Mouse (Mus musculus) midbrain, embryonic 15.5 days (tissue): ENCODE results near the gene Plcb4. TPM values are rescaled to one million over a fixed set of nuclear protein-coding genes. Genes with fewer than 3 reads are reported as not detected.

ENCODE experiments used
- ATAC-seq: fragments of 200-750 bp; cut with Nextera tagmentation; replicated peaks from 2 replicates; pipeline ENCODE4 v1.8.0; 2017; ENCODE audit warnings: moderate TSS enrichment
- H3K27ac ChIP-seq: fragments of 300-500 bp; sonication (generic); 2 replicates; pipeline ENCODE4 v1.5.1; 2015; ENCODE audit warnings: mild to moderate bottlenecking, inconsistent platforms
- H3K27me3 ChIP-seq: fragments of 300-500 bp; sonication (generic); replicated peaks from 2 replicates; pipeline ENCODE4 v1.6.1; 2015; ENCODE audit warnings: inconsistent platforms
- H3K36me3 ChIP-seq: fragments of 300-500 bp; sonication (generic); replicated peaks from 2 replicates; pipeline ENCODE4 v1.6.1; 2015; ENCODE audit warnings: inconsistent platforms
- H3K4me1 ChIP-seq: fragments of 300-500 bp; sonication (generic); 2 replicates; pipeline ENCODE4 v1.6.1; 2015; ENCODE audit warnings: inconsistent platforms
- H3K4me2 ChIP-seq: fragments of 300-500 bp; sonication (generic); 2 replicates; pipeline ENCODE4 v1.6.1; 2015; ENCODE audit warnings: inconsistent platforms, mild to moderate bottlenecking, moderate library complexity
- H3K4me3 ChIP-seq: fragments of 300-500 bp; sonication (generic); 2 replicates; pipeline ENCODE4 v1.5.1; 2015; ENCODE audit warnings: mild to moderate bottlenecking, inconsistent platforms
- H3K9ac ChIP-seq: fragments of 300-500 bp; sonication (generic); 2 replicates; pipeline ENCODE4 v1.6.1; 2015; ENCODE audit warnings: mild to moderate bottlenecking, inconsistent platforms
- H3K9me3 ChIP-seq: fragments of 300-500 bp; sonication (generic); 2 replicates; pipeline ENCODE4 v1.6.1; 2016; ENCODE audit warnings: inconsistent platforms
- WGBS: fragments of 180-500 bp; shearing (Covaris S2); methylation state at CpG from one replicate; pipeline ENCODE4 v1.1.7; 2015; ENCODE audit warnings: mixed read lengths; 5-methylcytosine and 5-hydroxymethylcytosine counted together
- polyA plus RNA-seq: library from polyadenylated mRNA; unstranded; fragments of >200 nt; fragmentation: Nextera tagmentation; extraction: Ambion mirVana; gene quantifications from 2 replicates; pipeline ENCODE4 v1.2.1, GENCODE M21; 2015

Gene Plcb4
- polyA plus RNA-seq, 1 experiment from 2014 or later = 47.8 TPM

DNA sequence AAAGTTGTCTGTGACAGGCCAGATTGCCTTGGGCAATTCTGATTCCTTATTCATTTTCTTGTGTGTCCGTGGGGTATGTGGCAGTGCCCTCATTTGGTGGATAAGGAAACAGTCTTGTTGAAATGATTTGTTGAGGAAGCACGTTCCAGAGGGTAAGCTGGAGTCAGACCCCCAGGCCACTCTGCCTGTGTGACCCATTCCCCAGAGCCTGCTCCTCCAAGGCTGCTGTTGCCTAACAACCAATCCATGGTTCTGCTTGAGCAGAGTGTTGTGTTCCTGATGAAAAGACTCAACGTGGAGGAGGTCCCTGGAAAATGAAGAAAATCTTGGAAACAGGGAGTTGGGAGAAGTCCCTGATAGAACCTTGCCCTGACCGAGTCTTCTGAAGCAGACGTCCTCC lies 18.8 kb downstream of the Plcb4 start:
- H3K27me3 ChIP-seq = no peaks in the 10 kb centered on the region
- no peak overlapping the region for H3K4me3 ChIP-seq
- H3K36me3 ChIP-seq = no peaks in the 10 kb centered on the region
- ATAC-seq = no peak
- H3K4me1 ChIP-seq = no peaks in the 10 kb centered on the region
- H3K9me3 ChIP-seq = no peaks in the 10 kb centered on the region
- 49% methylated on average over 5 of the region's 5 CpGs for WGBS
- no peak overlapping the region for H3K27ac ChIP-seq
- no peak overlapping the region for H3K9ac ChIP-seq
- no peak overlapping the region for H3K4me2 ChIP-seq

DNA sequence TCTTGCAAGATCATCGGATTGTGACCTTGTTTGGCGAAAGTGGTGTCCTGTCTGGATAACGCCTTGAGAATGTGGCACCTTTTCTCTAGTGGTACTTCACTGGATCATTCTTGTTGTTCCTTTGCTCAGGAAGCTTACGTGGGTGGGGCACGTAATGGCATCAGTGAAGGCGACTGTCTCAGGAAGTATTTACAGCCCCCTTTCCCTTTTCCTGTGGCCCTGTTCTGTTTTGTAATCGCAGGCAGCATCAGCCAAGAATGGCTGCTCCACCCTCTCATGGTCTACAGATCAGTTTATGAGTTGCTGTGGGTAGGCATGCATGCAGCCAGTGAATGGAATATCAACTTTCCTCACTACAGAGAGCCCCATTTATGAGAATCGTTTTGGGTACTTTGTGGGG lies 21.2 kb downstream of the Plcb4 start:
- H3K27ac ChIP-seq = no peak overlapping the region
- no peak overlapping the region for H3K9ac ChIP-seq
- H3K4me1 ChIP-seq = no peaks in the 10 kb centered on the region
- no peak for ATAC-seq
- H3K4me3 ChIP-seq = no peak overlapping the region
- H3K4me2 ChIP-seq = no peak overlapping the region
- WGBS = 89% methylated on average over 8 of the region's 8 CpGs
- H3K9me3 ChIP-seq = no peaks in the 10 kb centered on the region
- H3K36me3 ChIP-seq = no peaks in the 10 kb centered on the region
- H3K27me3 ChIP-seq = no peaks in the 10 kb centered on the region

DNA sequence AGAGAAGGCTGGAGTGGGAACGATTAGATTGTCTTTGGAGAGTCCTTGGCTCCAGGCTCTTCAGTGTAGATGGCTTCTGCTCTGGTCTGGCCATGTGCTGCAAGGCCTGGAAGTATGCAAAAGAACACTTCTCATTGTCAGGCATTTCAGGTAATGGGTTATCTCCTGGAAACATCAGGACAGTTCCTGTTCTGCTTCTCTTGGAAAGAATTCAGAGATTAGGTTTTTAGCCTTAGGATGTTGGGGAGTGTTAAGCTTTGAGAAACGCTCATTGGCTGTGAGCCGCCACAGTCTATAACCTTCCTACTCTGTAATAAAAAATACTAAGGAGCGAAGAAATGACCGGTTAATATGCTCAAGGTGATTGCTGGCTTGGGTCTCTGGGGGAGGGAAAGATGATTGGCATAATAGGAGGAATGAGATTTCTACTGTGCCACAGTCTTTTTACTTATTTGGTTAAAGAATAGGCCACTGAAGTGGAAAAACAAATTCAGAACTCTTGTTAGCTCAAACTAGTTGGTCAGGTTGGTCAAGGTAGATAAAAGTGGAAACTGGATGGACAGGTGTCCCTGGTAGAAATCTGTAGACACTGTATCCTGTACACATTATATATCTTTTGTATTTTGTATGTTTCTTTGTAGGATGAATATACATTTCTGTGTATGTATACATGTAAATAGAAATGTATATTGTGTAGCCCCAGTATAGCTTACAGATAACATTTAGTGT lies 21.8 kb downstream of the Plcb4 start:
- H3K4me1 ChIP-seq = no peaks in the 10 kb centered on the region
- no peak for ATAC-seq
- H3K9me3 ChIP-seq = no peaks in the 10 kb centered on the region
- H3K4me2 ChIP-seq = no peak overlapping the region
- no peak overlapping the region for H3K4me3 ChIP-seq
- 85% methylated on average over 5 of the region's 5 CpGs for WGBS
- no peaks in the 10 kb centered on the region for H3K27me3 ChIP-seq
- no peak overlapping the region for H3K27ac ChIP-seq
- H3K9ac ChIP-seq = no peak overlapping the region
- no peaks in the 10 kb centered on the region for H3K36me3 ChIP-seq

- Histone ChIP-seq H3K9me3 (no peaks in the 10 kb centered on the region), H3K4me1 (no peaks in the 10 kb centered on the region), H3K9ac (no peak overlapping the region), H3K4me2 (no peak overlapping the region), H3K36me3 (no peaks in the 10 kb centered on the region), H3K27ac (no peak overlapping the region), H3K27me3 (no peaks in the 10 kb centered on the region), H3K4me3 (no peak overlapping the region)
- ATAC-seq = no peak
- WGBS = 78% methylated on average over 10 of the region's 10 CpGs
Measured at GRCm38 (mm10) chr2:135683684-135684440, 25.1 kb downstream of the Plcb4 start.

DNA sequence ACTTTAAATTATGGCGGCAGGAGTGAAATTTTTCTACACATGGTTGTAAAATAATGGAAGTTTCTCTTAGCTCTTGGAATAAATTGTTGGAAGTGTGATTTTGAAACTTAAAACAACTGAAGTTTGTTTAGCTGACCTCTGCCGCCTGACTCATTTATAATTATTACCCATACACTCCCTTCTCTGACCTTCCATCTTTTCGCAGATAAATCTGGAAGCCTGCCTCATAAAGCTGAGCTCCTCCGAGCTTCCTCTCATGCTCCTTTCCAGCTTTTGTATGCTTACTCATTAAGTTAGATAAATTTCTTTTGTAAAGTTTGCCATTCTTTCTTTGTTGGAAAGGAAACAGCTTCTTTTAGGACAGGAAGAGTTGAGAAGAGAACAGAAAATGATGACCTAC lies 27.9 kb downstream of the Plcb4 start:
- no peaks in the 10 kb centered on the region for H3K9me3 ChIP-seq
- no peak overlapping the region for H3K4me2 ChIP-seq
- H3K4me3 ChIP-seq = no peak overlapping the region
- H3K27me3 ChIP-seq = no peaks in the 10 kb centered on the region
- no peaks in the 10 kb centered on the region for H3K36me3 ChIP-seq
- no peak for ATAC-seq
- H3K4me1 ChIP-seq = no peaks in the 10 kb centered on the region
- H3K9ac ChIP-seq = no peak overlapping the region
- WGBS = 88% methylated on average over 4 of the region's 4 CpGs
- H3K27ac ChIP-seq = no peak overlapping the region

DNA sequence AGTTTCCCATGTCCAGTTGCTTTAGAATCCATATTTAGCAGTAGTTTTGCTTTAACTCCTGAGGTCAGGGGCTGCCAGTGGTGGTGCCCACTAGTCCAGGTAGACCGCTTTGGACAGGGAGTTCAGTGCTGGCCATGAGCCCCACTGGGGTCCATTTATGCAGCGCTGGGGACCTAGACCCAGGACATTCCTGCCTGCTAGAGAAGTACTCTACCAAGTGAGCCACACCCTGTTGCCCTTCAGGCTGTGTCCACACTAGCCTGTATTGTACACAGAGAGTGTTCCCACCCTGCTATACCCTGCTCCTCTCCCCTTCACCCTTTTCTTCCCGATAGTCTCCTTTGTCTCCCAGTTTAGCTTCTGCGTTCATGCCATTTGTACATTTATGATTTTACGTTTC lies 28.8 kb downstream of the Plcb4 start:
- 90% methylated on average over 5 of the region's 5 CpGs for WGBS
- no peak for ATAC-seq

GRCm38 (mm10) chr2:135692568-135693488 lies 34.0 kb downstream of the Plcb4 start:
- Histone ChIP-seq H3K9me3 (no peaks in the 10 kb centered on the region), H3K4me3 (no peak overlapping the region), H3K27ac (no peak overlapping the region), H3K4me2 (no peak overlapping the region), H3K9ac (no peak overlapping the region), H3K27me3 (no peaks in the 10 kb centered on the region), H3K36me3 (no peaks in the 10 kb centered on the region), H3K4me1 (0 out of 2 replicates have a peak, but pooled peaks cover 4% of the 10 kb centered on the region)
- no peak; the same call in 1 of the 2 replicates for ATAC-seq
- 72% methylated on average over 12 of the region's 12 CpGs for WGBS

More for the DNA sequence above, 28.8 kb downstream of the Plcb4 start:
- Histone ChIP-seq H3K9ac (no peak overlapping the region), H3K27ac (no peak overlapping the region), H3K36me3 (no peaks in the 10 kb centered on the region), H3K27me3 (no peaks in the 10 kb centered on the region), H3K9me3 (no peaks in the 10 kb centered on the region), H3K4me2 (no peak overlapping the region), H3K4me3 (no peak overlapping the region), H3K4me1 (0 out of 2 replicates have a peak, but pooled peaks cover 2% of the 10 kb centered on the region)

GRCm38 (mm10) chr2:135700686-135701413 lies 42.0 kb downstream of the Plcb4 start:
- 92% methylated on average over 7 of the region's 7 CpGs for WGBS
- Histone ChIP-seq H3K4me2 (no peak overlapping the region), H3K4me3 (no peak overlapping the region), H3K9ac (no peak overlapping the region), H3K36me3 (no peaks in the 10 kb centered on the region), H3K4me1 (no peaks in the 10 kb centered on the region), H3K27me3 (no peaks in the 10 kb centered on the region), H3K27ac (no peak overlapping the region), H3K9me3 (no peaks in the 10 kb centered on the region)
- no peak for ATAC-seq

DNA sequence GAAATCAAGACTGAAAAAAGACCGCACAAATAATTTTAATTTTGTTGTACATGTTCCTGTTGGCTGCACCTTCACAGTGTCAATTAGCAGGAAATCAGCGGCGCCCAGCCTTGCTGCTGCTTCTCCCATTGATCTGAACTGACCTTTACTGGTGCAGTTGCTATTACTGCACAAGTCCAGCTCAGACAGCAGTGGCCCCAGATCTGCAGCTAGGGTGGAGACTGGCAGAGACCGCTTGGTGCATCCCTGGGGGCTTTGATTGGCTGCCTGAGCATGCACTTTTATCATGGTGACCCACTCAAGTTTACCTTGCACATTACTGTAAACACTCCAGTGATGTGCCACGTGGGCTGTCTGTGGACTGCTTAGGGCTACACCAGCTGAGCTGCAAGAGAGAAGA lies 45.9 kb downstream of the Plcb4 start:
- Histone ChIP-seq H3K4me3 (no peak overlapping the region), H3K4me2 (no peak overlapping the region), H3K27ac (no peak overlapping the region), H3K27me3 (no peaks in the 10 kb centered on the region), H3K9me3 (no peaks in the 10 kb centered on the region), H3K4me1 (no peaks in the 10 kb centered on the region), H3K36me3 (no peaks in the 10 kb centered on the region), H3K9ac (no peak overlapping the region)
- WGBS = 84% methylated on average over 5 of the region's 5 CpGs
- no peak for ATAC-seq

GRCm38 (mm10) chr2:135707305-135707704 lies 48.5 kb downstream of the Plcb4 start:
- no peak overlapping the region for H3K4me3 ChIP-seq
- no peaks in the 10 kb centered on the region for H3K9me3 ChIP-seq
- peaks cover 14% of the 10 kb centered on the region for H3K4me1 ChIP-seq
- H3K27me3 ChIP-seq = no peaks in the 10 kb centered on the region
- 95% methylated on average over 2 of the region's 2 CpGs for whole genome bisulfite sequencing
- no peak for ATAC-seq
- H3K9ac ChIP-seq = no peak overlapping the region
- no peak overlapping the region for H3K4me2 ChIP-seq
- no peak overlapping the region for H3K27ac ChIP-seq
- no peaks in the 10 kb centered on the region for H3K36me3 ChIP-seq

DNA sequence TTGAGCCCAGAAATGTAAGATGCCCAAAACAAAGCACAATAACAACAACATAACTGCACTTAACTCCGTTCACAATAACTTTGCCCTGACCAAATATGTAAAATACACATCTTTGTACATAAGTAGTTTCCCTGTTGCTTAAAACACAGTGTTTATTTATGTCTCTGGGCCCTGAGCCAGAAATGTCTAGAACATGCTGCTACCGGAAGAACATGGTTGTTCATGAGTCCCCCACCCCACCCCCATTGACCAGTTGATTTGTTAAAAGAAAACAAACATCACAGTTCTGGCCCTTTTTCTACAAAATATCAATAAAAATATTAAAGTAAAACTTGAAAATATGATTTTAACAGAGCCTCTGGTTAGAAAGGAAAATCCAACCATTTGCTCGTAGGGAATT lies 49.6 kb downstream of the Plcb4 start:
- ATAC-seq = no peak
- Histone ChIP-seq H3K27ac (no peak overlapping the region), H3K9me3 (no peaks in the 10 kb centered on the region), H3K27me3 (no peaks in the 10 kb centered on the region), H3K4me1 (peaks cover 24% of the 10 kb centered on the region), H3K4me3 (no peak overlapping the region), H3K4me2 (no peak overlapping the region), H3K9ac (no peak overlapping the region), H3K36me3 (no peaks in the 10 kb centered on the region)
- WGBS = 87% methylated on average over 3 of the region's 3 CpGs

DNA sequence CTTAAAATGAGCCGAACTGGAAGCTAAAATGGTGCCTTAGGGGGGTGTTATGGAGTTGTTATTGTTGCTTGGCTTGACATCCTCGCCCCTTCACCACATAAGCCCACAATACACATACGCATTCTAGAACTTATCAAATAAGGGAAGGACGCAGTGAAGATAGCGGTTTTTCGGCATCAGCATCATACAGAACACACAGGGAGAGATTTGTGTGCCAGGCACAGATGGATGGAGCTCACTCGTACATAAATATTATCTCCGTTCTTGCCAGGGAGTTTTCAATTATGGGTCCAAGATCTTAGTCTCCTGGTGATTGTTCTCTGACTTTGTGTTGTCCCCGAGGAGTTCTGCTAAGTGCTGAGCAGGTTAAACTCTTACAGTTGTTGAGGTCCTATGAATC lies 50.0 kb downstream of the Plcb4 start:
- Histone ChIP-seq H3K4me2 (no peak overlapping the region), H3K9me3 (no peaks in the 10 kb centered on the region)
- ATAC-seq = no peak

More for the DNA sequence above, 50.0 kb downstream of the Plcb4 start:
- Histone ChIP-seq H3K27me3 (no peaks in the 10 kb centered on the region), H3K4me1 (peaks cover 24% of the 10 kb centered on the region), H3K27ac (no peak overlapping the region), H3K4me3 (no peak overlapping the region), H3K9ac (no peak overlapping the region), H3K36me3 (no peaks in the 10 kb centered on the region)
- WGBS = 83% methylated on average over 9 of the region's 9 CpGs
